Mouse (Mus musculus) stomach, postnatal 0 days (tissue): Measurements from ENCODE around the gene Mmp9. TPM values are rescaled to one million over a fixed set of nuclear protein-coding genes. Genes with fewer than 3 reads are reported as not detected.

ENCODE experiments used
- ATAC-seq: fragments of 200-750 bp; cut with Nextera tagmentation; 2 replicates; pipeline ENCODE4 v1.8.0; 2017; ENCODE audit not compliant: low FRiP score, low TSS enrichment
- DNase-seq: peaks from one replicate; pipeline ENCODE4 v3.0.0-alpha.2; 2016; ENCODE audit warnings: low spot score
- H3K27ac ChIP-seq: fragments of 300-500 bp; sonication (generic); replicated peaks from 2 replicates; pipeline ENCODE4 v1.5.1; 2014; ENCODE audit warnings: mild to moderate bottlenecking, control low read depth
- H3K27me3 ChIP-seq: fragments of 300-500 bp; sonication (generic); 2 replicates; pipeline ENCODE4 v1.6.1; 2014; ENCODE audit warnings: low read length; ENCODE audit not compliant: control insufficient read depth, insufficient read depth
- H3K36me3 ChIP-seq: fragments of 300-500 bp; sonication (generic); 2 replicates; pipeline ENCODE4 v1.6.1; 2014; ENCODE audit warnings: low read length, mixed read lengths; ENCODE audit not compliant: control insufficient read depth, insufficient read depth
- H3K4me1 ChIP-seq: fragments of 300-500 bp; sonication (generic); replicated peaks from 2 replicates; pipeline ENCODE4 v1.6.1; 2014; ENCODE audit warnings: antibody characterized with exemption; ENCODE audit not compliant: control insufficient read depth, insufficient read depth
- H3K4me2 ChIP-seq: fragments of 300-500 bp; sonication (generic); replicated peaks from 2 replicates; pipeline ENCODE4 v1.6.1; 2014; ENCODE audit warnings: low read depth, mild to moderate bottlenecking, control low read depth, moderate library complexity
- H3K4me3 ChIP-seq: fragments of 300-500 bp; sonication (generic); 2 replicates; pipeline ENCODE4 v1.5.1; 2014; ENCODE audit warnings: low read depth, low read length, control low read depth
- H3K9ac ChIP-seq: fragments of 300-500 bp; sonication (generic); 2 replicates; pipeline ENCODE4 v1.6.1; 2014; ENCODE audit warnings: mild to moderate bottlenecking, low read length, control low read depth, mixed read lengths
- H3K9me3 ChIP-seq: fragments of 300-500 bp; sonication (generic); 2 replicates; pipeline ENCODE4 v1.6.1; 2016; ENCODE audit warnings: low read length; ENCODE audit not compliant: control insufficient read depth
- CTCF ChIP-seq: IDR thresholded peaks from 2 replicates; pipeline ENCODE4 v1.5.1; 2016; ENCODE audit warnings: antibody characterized with exemption, low read depth, mild to moderate bottlenecking, moderate library complexity
- EP300 ChIP-seq: optimal IDR thresholded peaks from 2 replicates; pipeline ENCODE3; 2016; ENCODE audit warnings: antibody characterized with exemption
- WGBS: fragments of 180-500 bp; shearing (Covaris S2); extraction: QIAGEN DNeasy Blood & Tissue Kit; methylation state at CpG from one replicate; pipeline ENCODE4 v1.1.7; 2014; 5-methylcytosine and 5-hydroxymethylcytosine counted together
- polyA plus RNA-seq: library from polyadenylated mRNA; unstranded; fragments of >200 nt; fragmentation: Nextera tagmentation; extraction: Ambion mirVana; gene quantifications from 2 replicates; pipeline ENCODE4 v1.2.1, GENCODE M21; 2015

Gene Mmp9
- polyA plus RNA-seq, 1 experiment from 2014 or later = 0.87 TPM

- ATAC-seq (no peak), DNase-seq (peak; percentile 39)
- Histone ChIP-seq H3K4me3 (no peak overlapping the region), H3K9me3 (no peaks in the 10 kb centered on the region), H3K27me3 (peaks cover 17% of the 10 kb centered on the region; the same call in 1 of the 2 replicates), H3K27ac (no peak overlapping the region), H3K9ac (no peak overlapping the region), H3K4me1 (no peaks in the 10 kb centered on the region; the same call in 1 of the 2 replicates), H3K4me2 (no peak overlapping the region), H3K36me3 (no peaks in the 10 kb centered on the region)
- 48% methylated on average over 13 of the region's 13 CpGs for WGBS
- TF ChIP-seq EP300 = no peak
- peak; percentile 46 for TF ChIP-seq CTCF
These were observed 11.9 kb downstream of the Mmp9 start for GRCm38 (mm10) chr2:164952448-164952847.

DNA sequence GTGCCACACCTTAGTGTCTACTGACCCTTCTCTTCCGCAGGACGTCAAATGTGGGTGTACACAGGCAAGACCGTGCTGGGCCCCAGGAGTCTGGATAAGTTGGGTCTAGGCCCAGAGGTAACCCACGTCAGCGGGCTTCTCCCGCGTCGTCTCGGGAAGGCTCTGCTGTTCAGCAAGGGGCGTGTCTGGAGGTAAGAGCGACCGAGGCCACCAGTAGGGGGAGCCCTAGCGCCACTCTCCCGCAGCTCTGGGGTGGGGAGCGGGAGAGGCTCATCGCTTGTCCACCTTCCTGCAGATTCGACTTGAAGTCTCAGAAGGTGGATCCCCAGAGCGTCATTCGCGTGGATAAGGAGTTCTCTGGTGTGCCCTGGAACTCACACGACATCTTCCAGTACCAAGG is 12.6 kb downstream of the Mmp9 start:
- H3K27ac ChIP-seq = no peak overlapping the region
- TF ChIP-seq EP300 (no peak), CTCF (peak; percentile 94)
- no peaks in the 10 kb centered on the region for H3K9me3 ChIP-seq
- no peak overlapping the region for H3K4me3 ChIP-seq
- DNase-seq (peak; percentile 88), ATAC-seq (peak; percentile 84)
- under 1% methylated on average over 21 of the region's 21 CpGs for WGBS
- no peak overlapping the region; the same call in 1 of the 2 replicates for H3K4me2 ChIP-seq
- H3K9ac ChIP-seq = no peak overlapping the region
- no peaks in the 10 kb centered on the region; the same call in 1 of the 2 replicates for H3K4me1 ChIP-seq
- peaks cover 15% of the 10 kb centered on the region; the same call in 1 of the 2 replicates for H3K27me3 ChIP-seq
- no peaks in the 10 kb centered on the region for H3K36me3 ChIP-seq

DNA sequence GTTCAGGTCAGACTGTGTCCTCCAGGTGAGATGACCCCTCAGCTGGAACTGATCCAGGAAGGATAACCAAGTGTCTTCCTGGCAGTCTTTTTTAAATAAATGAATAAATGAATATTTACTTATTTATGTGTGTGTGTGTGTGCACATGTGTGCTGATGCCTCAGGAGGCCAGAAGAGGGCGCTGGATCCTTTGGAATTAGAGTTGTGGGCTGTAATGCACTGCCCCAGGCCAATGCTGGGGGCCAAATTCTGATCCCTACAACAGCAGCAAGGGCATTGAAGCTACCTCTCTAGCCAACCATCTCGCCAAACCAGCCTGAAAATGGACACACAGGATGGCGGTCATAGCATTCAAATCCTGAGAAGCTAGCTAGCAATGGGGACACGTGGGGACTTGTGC is 15.1 kb downstream of the Mmp9 start:
- H3K36me3 ChIP-seq = no peaks in the 10 kb centered on the region
- peaks cover 2% of the 10 kb centered on the region; the same call in 1 of the 2 replicates for H3K27me3 ChIP-seq
- H3K4me2 ChIP-seq = no peak overlapping the region
- WGBS = 56% methylated on average over 4 of the region's 4 CpGs
- no peaks in the 10 kb centered on the region; the same call in 1 of the 2 replicates for H3K4me1 ChIP-seq
- no peaks in the 10 kb centered on the region for H3K9me3 ChIP-seq
- ATAC-seq = no peak
- DNase-seq = no peak
- H3K27ac ChIP-seq = no peak overlapping the region
- H3K9ac ChIP-seq = no peak overlapping the region
- TF ChIP-seq EP300 = no peak
- TF ChIP-seq CTCF = peak; percentile 8; the same call in 1 of the 2 replicates
- H3K4me3 ChIP-seq = no peak overlapping the region

GRCm38 (mm10) chr2:164956195-164956594 is 15.6 kb downstream of the Mmp9 start:
- TF ChIP-seq CTCF (no peak), EP300 (no peak)
- Histone ChIP-seq H3K4me2 (no peak overlapping the region), H3K9me3 (no peaks in the 10 kb centered on the region), H3K36me3 (no peaks in the 10 kb centered on the region), H3K27ac (no peak overlapping the region), H3K4me3 (no peak overlapping the region), H3K4me1 (no peaks in the 10 kb centered on the region; the same call in 1 of the 2 replicates), H3K9ac (no peak overlapping the region), H3K27me3 (peaks cover under 1% of the 10 kb centered on the region; the same call in 1 of the 2 replicates)
- ATAC-seq = no peak
- DNase-seq = no peak
- WGBS = 31% methylated on average over 5 of the region's 5 CpGs

DNA sequence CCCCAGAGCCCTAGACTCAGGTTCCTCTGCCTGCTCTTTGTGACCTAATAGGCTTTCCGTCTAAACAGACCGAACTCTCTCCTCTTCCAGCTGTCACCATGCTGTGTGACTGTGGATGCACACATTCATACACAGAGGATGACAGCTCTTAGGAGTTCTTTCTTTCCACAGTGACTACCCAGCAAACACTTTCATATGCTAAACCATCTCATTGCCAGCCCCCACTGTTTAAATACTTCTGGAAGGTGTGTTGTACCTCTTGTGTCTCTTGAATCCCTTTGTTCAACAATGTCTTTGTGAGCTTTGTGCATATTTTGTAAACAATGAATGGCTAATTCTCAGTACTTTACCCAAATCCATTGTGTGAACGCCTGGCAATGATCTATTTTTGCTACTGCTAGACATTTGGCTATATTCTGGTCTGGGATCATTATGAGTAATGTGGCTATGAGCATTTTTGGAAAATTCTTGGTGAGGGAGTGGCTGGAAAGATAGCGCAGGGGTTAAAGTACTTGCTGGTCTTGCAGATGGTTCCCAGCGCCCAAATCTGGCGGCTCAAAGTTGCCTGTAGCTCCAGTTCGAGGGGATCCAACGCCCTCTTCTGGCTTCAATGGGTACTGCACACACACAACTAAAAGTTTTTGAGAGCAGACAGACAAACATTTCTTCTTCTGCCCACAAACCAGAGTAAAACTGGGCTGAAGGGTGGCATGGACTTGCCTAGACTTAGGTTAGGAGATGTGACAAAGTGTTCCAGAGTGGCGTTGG is 17.2 kb downstream of the Mmp9 start:
- Histone ChIP-seq H3K9me3 (no peaks in the 10 kb centered on the region), H3K9ac (no peak overlapping the region), H3K4me2 (no peak overlapping the region), H3K4me1 (no peaks in the 10 kb centered on the region; the same call in 1 of the 2 replicates), H3K27me3 (no peaks in the 10 kb centered on the region), H3K36me3 (no peaks in the 10 kb centered on the region), H3K27ac (no peak overlapping the region), H3K4me3 (no peak overlapping the region)
- 59% methylated on average over 9 of the region's 9 CpGs for WGBS
- ATAC-seq = no peak
- peak; percentile 35; the same call in 1 of the 2 replicates for TF ChIP-seq CTCF
- TF ChIP-seq EP300 = no peak
- no peak for DNase-seq
